Mouse (Mus musculus): ENCODE results near the gene Rere. TPM values are rescaled to one million over a fixed set of nuclear protein-coding genes. Genes with fewer than 3 reads are reported as not detected.

Rere gene
- polyA plus RNA-seq, 1 experiment from 2014 or later = 18.0 TPM

DNA sequence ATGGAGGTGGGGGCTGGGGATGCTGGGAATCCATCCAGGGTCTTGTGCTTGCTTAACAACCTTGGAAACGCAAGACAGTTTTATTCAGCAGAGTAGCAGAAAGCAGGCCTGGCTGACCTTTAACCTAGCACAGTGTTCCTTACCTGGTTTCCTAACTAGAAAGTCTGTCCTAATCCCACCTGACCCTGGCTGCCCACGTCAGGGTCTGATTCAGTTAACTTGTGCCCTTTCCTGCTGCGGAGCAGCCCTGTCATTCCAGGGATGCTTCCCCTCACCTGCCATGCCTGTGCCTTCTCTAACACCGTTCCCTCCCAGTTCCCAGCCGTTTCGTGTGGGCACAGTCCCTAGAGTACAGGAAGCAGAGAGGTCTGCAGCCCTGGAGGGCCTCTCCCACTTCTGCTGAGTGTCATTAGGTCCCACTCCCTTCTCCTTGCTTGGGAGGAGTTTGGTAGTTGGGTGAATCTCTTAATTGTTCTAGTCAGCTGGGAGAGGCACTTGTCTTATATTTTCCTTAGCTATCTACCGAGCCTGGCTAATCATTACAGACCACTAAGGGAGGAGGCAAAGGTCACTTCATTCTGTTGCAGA lies 290.8 kb downstream of the Rere start:
- no peak overlapping the region for H3K27ac ChIP-seq (ENCODE audit: low read length)
- H3K27me3 ChIP-seq (ENCODE audit: control insufficient read depth, insufficient read depth, low read length) = no peaks in the 10 kb centered on the region
- no peak overlapping the region for H3K9ac ChIP-seq (ENCODE audit: low read length)
- WGBS = 45% methylated on average over 7 of the region's 7 CpGs
- H3K4me2 ChIP-seq (ENCODE audit: low read depth, low read length) = no peak overlapping the region
- H3K4me3 ChIP-seq (ENCODE audit: low read length) = no peak overlapping the region
- peaks cover 43% of the 10 kb centered on the region for H3K4me1 ChIP-seq (ENCODE audit: control insufficient read depth, insufficient read depth, low read length)
- no peaks in the 10 kb centered on the region for H3K9me3 ChIP-seq (replicated peaks; ENCODE audit: control insufficient read depth, low read length)
- H3K36me3 ChIP-seq (ENCODE audit: control insufficient read depth, insufficient read depth) = peaks cover 2% of the 10 kb centered on the region; the same call in 1 of the 2 replicates
- no peak for ATAC-seq (replicated peaks; ENCODE audit: extremely low read depth, insufficient read depth, low FRiP score)

DNA sequence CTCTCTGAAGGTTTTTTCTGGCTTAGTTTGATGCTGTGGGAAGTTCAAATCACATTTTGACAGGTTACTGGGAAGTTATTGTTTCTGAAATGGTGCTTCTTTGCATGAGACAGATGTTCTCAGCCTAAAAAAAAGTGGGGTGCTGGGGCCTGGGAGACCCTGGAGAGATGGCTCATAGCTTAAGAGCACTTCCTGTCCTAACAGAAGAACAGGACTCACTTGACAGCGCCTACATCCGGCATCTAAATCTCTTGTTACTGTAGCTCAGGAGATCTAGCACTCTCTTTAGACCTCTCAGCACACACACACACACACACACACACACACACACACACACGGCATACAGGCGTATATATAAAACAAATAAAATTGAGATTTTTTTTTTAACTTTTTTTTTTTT lies 291.5 kb downstream of the Rere start:
- no peak for ATAC-seq (replicated peaks; ENCODE audit: extremely low read depth, insufficient read depth, low FRiP score)

DNA sequence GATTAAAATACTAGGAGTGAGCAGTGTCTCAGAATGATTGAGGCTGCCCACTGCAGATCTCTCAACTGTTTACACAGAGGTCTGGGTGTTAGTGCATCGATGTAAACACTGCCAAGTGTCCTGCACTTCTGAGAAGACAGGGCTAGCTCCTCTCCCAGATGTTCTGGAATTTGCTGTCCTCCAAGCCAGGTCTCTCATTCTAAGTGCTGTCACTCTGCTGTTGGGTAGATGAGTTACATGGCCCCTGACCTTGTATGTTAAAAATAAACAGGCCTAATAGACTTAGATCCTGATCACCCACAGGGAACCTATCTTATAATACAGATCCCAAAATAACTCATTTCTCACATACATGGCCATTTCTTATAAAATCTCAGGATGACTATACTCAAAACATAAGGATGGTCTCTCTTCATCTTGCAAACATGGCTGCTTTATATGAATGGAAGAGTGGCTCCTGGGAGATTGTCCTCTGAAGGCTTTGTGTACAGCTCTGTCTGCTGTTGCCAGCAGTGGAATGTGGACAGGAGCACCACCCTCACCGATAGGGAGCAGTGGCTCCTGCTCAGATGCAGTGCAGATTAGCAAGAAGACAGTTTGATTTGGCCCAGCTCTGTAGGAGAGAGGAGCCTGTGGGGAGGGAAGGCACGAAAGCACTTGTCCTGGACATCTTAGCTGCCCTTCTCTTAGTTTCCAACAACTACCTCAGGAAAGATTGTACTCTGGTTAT lies 294.1 kb downstream of the Rere start:
- 39% methylated on average over 3 of the region's 3 CpGs for WGBS
- H3K27ac ChIP-seq (ENCODE audit: low read length) = no peak overlapping the region

More for the DNA sequence above, 291.5 kb downstream of the Rere start:
- H3K27me3 ChIP-seq (ENCODE audit: control insufficient read depth, insufficient read depth, low read length) = no peaks in the 10 kb centered on the region
- peaks cover 2% of the 10 kb centered on the region; the same call in 1 of the 2 replicates for H3K36me3 ChIP-seq (ENCODE audit: control insufficient read depth, insufficient read depth)
- H3K9me3 ChIP-seq (replicated peaks; ENCODE audit: control insufficient read depth, low read length) = no peaks in the 10 kb centered on the region
- no peak overlapping the region for H3K27ac ChIP-seq (ENCODE audit: low read length)
- H3K4me2 ChIP-seq (ENCODE audit: low read depth, low read length) = no peak overlapping the region
- H3K4me1 ChIP-seq (ENCODE audit: control insufficient read depth, insufficient read depth, low read length) = peaks cover 42% of the 10 kb centered on the region
- WGBS = 93% methylated on average over 4 of the region's 4 CpGs
- H3K9ac ChIP-seq (ENCODE audit: low read length) = no peak overlapping the region
- no peak overlapping the region for H3K4me3 ChIP-seq (ENCODE audit: low read length)

DNA sequence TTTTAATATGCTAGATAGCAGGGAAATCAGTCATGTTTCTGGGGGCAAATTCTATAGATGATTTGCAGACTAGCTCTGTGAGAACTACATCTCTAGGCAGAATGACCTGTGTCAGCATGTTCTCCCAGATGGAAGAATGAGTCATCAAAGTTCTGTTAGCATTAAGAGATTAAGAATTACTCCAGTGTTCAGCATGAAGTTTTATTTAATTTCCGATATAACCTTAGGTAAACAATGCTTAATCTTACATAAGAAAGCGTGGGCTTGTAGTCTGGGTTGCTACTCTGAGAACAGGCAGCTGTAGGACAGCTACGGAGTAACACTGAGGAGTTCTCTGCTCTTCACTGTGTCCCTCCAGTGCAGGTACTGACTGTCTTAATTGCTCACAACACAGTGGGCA lies 294.9 kb downstream of the Rere start:
- no peak overlapping the region for H3K27ac ChIP-seq (ENCODE audit: low read length)
- peaks cover 23% of the 10 kb centered on the region for H3K4me1 ChIP-seq (ENCODE audit: control insufficient read depth, insufficient read depth, low read length)
- no peak for ATAC-seq (replicated peaks; ENCODE audit: extremely low read depth, insufficient read depth, low FRiP score)
- no peak overlapping the region for H3K4me2 ChIP-seq (ENCODE audit: low read depth, low read length)
- H3K9ac ChIP-seq (ENCODE audit: low read length) = no peak overlapping the region
- H3K36me3 ChIP-seq (ENCODE audit: control insufficient read depth, insufficient read depth) = peaks cover 2% of the 10 kb centered on the region; the same call in 1 of the 2 replicates
- no peak overlapping the region for H3K4me3 ChIP-seq (ENCODE audit: low read length)
- no peaks in the 10 kb centered on the region for H3K9me3 ChIP-seq (replicated peaks; ENCODE audit: control insufficient read depth, low read length)
- 63% methylated on average over 3 of the region's 3 CpGs for WGBS
- no peaks in the 10 kb centered on the region for H3K27me3 ChIP-seq (ENCODE audit: control insufficient read depth, insufficient read depth, low read length)

More for the DNA sequence above, 294.1 kb downstream of the Rere start:
- H3K9ac ChIP-seq (ENCODE audit: low read length) = no peak overlapping the region
- H3K27me3 ChIP-seq (ENCODE audit: control insufficient read depth, insufficient read depth, low read length) = no peaks in the 10 kb centered on the region
- ATAC-seq (replicated peaks; ENCODE audit: extremely low read depth, insufficient read depth, low FRiP score) = no peak
- peaks cover 31% of the 10 kb centered on the region for H3K4me1 ChIP-seq (ENCODE audit: control insufficient read depth, insufficient read depth, low read length)
- H3K36me3 ChIP-seq (ENCODE audit: control insufficient read depth, insufficient read depth) = peaks cover 2% of the 10 kb centered on the region; the same call in 1 of the 2 replicates
- H3K4me3 ChIP-seq (ENCODE audit: low read length) = no peak overlapping the region
- no peak overlapping the region for H3K4me2 ChIP-seq (ENCODE audit: low read depth, low read length)
- H3K9me3 ChIP-seq (replicated peaks; ENCODE audit: control insufficient read depth, low read length) = no peaks in the 10 kb centered on the region

DNA sequence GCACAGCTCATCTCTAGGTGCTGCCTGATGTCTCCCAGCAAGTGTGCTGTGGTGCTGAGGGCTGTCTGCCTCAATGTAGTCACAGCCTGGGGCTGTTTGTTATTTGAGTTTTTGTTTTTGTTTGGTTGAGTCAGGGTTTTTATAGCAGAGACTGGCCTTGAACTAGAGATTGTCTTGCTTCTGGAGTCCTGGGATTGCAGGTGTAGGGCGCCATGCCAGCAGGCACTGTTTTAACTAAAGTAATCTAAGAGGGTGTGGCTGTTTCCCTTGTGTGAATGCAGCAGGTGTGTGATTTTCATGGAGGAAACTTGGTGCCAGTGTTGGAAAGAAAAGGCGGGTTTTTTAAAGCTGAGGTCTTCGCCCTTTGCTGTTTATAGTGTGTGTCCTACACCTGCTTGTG lies 296.6 kb downstream of the Rere start:
- no peaks in the 10 kb centered on the region for H3K27me3 ChIP-seq (ENCODE audit: control insufficient read depth, insufficient read depth, low read length)
- 93% methylated on average over 3 of the region's 3 CpGs for WGBS
- peaks cover 2% of the 10 kb centered on the region; the same call in 1 of the 2 replicates for H3K36me3 ChIP-seq (ENCODE audit: control insufficient read depth, insufficient read depth)
- H3K4me2 ChIP-seq (ENCODE audit: low read depth, low read length) = no peak overlapping the region
- no peaks in the 10 kb centered on the region for H3K9me3 ChIP-seq (replicated peaks; ENCODE audit: control insufficient read depth, low read length)
- H3K9ac ChIP-seq (ENCODE audit: low read length) = no peak overlapping the region
- no peak for ATAC-seq (replicated peaks; ENCODE audit: extremely low read depth, insufficient read depth, low FRiP score)
- peaks cover 33% of the 10 kb centered on the region for H3K4me1 ChIP-seq (ENCODE audit: control insufficient read depth, insufficient read depth, low read length)
- no peak overlapping the region for H3K4me3 ChIP-seq (ENCODE audit: low read length)
- no peak overlapping the region for H3K27ac ChIP-seq (ENCODE audit: low read length)

DNA sequence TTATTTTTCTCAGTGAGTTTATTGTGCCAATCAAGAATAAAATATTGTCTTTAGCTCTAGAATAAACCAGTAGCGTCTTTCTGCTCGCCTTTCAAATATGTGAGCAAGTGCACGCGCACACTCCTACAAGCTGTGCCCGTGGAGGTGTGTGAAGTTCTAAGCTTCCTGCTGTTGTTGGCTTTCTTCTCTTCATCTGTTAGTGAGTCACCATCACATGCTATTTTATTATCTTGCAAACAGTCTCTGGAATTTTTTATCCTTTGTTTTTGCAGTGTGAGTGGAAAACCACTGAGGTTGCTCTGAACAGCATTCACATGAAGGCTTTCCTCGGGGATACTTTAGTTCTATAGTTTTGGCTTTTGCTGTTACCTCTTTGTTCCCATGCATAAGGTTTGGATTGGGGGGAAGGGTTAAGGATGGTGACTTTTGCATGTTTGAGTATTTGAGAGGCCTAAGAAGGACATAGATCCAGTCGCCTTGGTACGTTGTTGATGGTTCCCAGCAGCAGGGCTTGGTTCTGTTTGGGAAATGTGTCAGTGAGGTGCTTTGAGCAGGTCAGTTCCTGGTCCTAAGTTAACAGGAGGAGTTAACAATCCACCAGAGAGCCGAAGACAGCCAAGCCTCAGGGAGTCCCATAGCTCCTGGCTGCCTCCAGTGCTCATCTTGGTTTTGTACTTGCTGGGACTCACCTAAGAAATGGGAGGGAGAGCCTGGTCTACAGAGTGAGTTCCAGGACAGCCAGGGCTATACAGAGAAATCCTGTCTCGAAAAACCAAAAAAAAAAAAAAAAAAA lies 300.7 kb downstream of the Rere start:
- no peak for ATAC-seq (replicated peaks; ENCODE audit: extremely low read depth, insufficient read depth, low FRiP score)
- no peak overlapping the region for H3K4me3 ChIP-seq (ENCODE audit: low read length)
- no peak overlapping the region for H3K9ac ChIP-seq (ENCODE audit: low read length)
- peak overlapping the region; percentile 85 for H3K27ac ChIP-seq (ENCODE audit: low read length)
- no peaks in the 10 kb centered on the region for H3K36me3 ChIP-seq (ENCODE audit: control insufficient read depth, insufficient read depth)
- H3K27me3 ChIP-seq (ENCODE audit: control insufficient read depth, insufficient read depth, low read length) = no peaks in the 10 kb centered on the region
- H3K9me3 ChIP-seq (replicated peaks; ENCODE audit: control insufficient read depth, low read length) = no peaks in the 10 kb centered on the region
- 51% methylated on average over 10 of the region's 10 CpGs for WGBS
- peaks cover 37% of the 10 kb centered on the region for H3K4me1 ChIP-seq (ENCODE audit: control insufficient read depth, insufficient read depth, low read length)
- H3K4me2 ChIP-seq (ENCODE audit: low read depth, low read length) = no peak overlapping the region

DNA sequence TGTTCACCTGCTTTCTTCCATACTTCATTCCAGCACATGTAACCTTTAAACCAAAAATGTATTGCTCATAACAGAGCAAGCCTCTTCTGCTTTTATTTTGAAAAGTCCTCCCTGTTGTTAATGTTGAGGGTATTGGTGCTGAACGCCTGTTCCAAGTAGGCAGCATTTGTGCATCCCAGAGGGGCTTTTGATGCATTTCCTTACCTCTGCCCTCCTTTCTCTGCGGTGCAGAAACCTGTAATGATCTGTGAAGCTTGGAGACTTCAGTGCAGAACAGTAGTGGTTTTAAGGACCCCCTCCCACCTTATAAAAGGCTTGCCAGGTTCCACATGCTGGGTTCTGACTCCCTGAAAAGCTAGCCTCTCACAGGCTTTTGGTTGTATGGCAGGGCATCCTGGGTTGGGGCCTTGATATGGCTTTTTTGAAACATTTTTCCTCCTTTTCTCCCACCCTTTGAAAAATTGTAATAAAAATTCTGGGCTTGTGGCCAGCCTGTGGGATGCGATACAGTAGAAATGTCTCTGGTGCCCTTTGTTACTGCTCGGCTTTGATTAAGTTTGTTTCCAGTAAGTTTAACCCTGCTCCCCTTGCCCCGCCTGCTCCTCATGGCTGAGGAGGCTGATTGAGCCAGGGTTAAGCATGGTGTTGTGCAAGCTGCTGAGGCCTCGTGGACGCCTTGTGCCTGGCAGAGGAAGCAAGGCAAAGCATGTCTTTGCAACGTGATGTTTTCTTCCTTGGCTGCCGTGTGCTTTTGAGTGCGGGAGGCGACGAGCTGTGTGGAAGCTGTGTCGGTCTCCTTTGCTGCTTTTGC lies 301.7 kb downstream of the Rere start:
- no peaks in the 10 kb centered on the region for H3K9me3 ChIP-seq (replicated peaks; ENCODE audit: control insufficient read depth, low read length)
- H3K9ac ChIP-seq (ENCODE audit: low read length) = peak overlapping the region; percentile 54
- peak; percentile 75 for ATAC-seq (replicated peaks; ENCODE audit: extremely low read depth, insufficient read depth, low FRiP score)
- peak overlapping the region; percentile 51 for H3K4me2 ChIP-seq (ENCODE audit: low read depth, low read length)
- no peaks in the 10 kb centered on the region for H3K27me3 ChIP-seq (ENCODE audit: control insufficient read depth, insufficient read depth, low read length)
- no peaks in the 10 kb centered on the region for H3K36me3 ChIP-seq (ENCODE audit: control insufficient read depth, insufficient read depth)
- H3K27ac ChIP-seq (ENCODE audit: low read length) = peak overlapping the region; percentile 85
- H3K4me3 ChIP-seq (ENCODE audit: low read length) = no peak overlapping the region
- peaks cover 44% of the 10 kb centered on the region for H3K4me1 ChIP-seq (ENCODE audit: control insufficient read depth, insufficient read depth, low read length)
- 15% methylated on average over 13 of the region's 13 CpGs for WGBS

DNA sequence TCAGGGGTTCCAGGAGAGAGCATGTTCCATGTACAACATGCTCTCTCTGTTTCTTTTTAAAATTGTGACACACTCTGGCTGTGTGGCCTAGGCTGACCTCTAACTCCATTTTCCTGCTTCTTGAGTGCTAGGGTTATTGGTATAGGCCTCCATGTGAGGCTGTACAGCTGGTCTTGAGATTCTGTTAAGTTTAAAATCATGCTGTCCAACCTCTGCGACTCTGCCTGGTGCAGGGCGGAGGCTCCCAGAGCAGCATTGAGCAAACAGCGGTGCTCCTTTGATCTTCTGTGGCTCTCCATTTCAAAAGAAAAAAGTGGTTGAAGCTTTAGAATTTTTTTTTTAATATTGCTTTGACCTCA lies 302.3 kb downstream of the Rere start:
- Histone ChIP-seq H3K36me3 (ENCODE audit: control insufficient read depth, insufficient read depth) (no peaks in the 10 kb centered on the region), H3K4me1 (ENCODE audit: control insufficient read depth, insufficient read depth, low read length) (peaks cover 44% of the 10 kb centered on the region), H3K4me2 (ENCODE audit: low read depth, low read length) (peak overlapping the region; percentile 51), H3K4me3 (ENCODE audit: low read length) (no peak overlapping the region), H3K27ac (ENCODE audit: low read length) (peak overlapping the region; percentile 85), H3K9me3 (replicated peaks; ENCODE audit: control insufficient read depth, low read length) (no peaks in the 10 kb centered on the region), H3K27me3 (ENCODE audit: control insufficient read depth, insufficient read depth, low read length) (no peaks in the 10 kb centered on the region), H3K9ac (ENCODE audit: low read length) (peak overlapping the region; percentile 54)
- 42% methylated on average over 3 of the region's 3 CpGs for WGBS
- ATAC-seq (replicated peaks; ENCODE audit: extremely low read depth, insufficient read depth, low FRiP score) = no peak
